11 mouse cellular contexts compared by ENCODE assay signal in the genomic region with DNA sequence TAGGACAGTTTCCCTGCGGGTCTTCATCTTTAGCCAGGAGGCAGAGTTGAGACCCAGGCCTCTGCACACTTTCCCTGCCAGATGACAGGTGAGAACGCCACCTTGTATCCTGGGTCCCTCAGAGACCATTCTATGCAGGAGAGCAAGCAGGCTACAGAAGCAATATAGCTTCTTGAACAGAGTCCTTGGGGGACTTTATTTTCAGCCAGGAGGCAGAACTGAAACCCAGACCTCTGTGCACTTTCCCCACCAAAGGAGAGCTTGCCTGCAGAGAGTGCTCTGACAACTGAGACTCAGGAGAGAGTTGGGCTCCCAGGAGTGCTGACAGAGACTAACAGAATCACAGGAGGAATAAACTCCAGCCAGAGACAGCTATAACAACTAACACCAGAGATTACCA.
"Had no signal": no experiment of that assay in that cellular context is flagged by ENCODE, and none has a peak within 500 bp of the region (broad histone marks: within the 10 kb centered on the region; RNA-seq: fewer than 3 reads in every experiment).

No protein-coding gene starts in this region.

- DNase-seq: retina, postnatal 1 day; right cerebral cortex, adult 18-20 months; right cerebral cortex, postnatal 14 days; right cerebral cortex, postnatal 25 days; right cerebral cortex, postnatal 4 days; thymus, adult 18-20 months; thymus, adult 2 months; thymus, postnatal 14 days; thymus, postnatal 25 days; thymus, postnatal 36 days; thymus, postnatal 4 days had no signal
